Mouse (Mus musculus) central nervous system, embryonic 18 days (tissue): ENCODE measurements around the gene AC170998.1. TPM values are rescaled to one million over a fixed set of nuclear protein-coding genes. Genes with fewer than 3 reads are reported as not detected.

ENCODE experiments used
- polyA plus RNA-seq: library from polyadenylated mRNA; depleted of rRNA; stranded (reverse); fragments of >200 nt; gene quantifications from 2 replicates; pipeline ENCODE4 v1.2.3, GENCODE M21; 2012; rRNA removed

Gene AC170998.1
- 0.56 and 0.62 TPM in 2 replicates for polyA plus RNA-seq

DNA sequence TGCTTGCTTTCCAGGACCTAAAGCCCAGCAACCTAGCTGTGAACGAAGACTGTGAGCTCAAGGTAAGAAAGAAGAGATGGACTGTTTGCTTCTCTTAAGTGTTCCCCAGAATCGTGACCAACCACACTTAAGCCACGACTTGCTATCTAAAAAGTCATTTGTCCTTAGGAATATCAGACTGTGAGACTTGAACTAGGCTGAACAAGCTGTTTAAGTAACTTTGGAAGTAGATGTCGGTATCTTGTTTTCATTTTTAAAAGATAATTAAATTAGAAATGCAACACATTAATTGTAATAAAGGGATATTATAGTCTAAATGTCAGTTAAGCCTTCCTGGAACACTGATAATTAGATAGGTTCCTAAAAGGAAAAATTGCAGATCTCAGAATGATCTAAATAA is at the start of gene AC170998.1:
Gene AC170998.1, plus strand, starts transcription at position 301 of the 400 bp plus-strand sequence.

DNA sequence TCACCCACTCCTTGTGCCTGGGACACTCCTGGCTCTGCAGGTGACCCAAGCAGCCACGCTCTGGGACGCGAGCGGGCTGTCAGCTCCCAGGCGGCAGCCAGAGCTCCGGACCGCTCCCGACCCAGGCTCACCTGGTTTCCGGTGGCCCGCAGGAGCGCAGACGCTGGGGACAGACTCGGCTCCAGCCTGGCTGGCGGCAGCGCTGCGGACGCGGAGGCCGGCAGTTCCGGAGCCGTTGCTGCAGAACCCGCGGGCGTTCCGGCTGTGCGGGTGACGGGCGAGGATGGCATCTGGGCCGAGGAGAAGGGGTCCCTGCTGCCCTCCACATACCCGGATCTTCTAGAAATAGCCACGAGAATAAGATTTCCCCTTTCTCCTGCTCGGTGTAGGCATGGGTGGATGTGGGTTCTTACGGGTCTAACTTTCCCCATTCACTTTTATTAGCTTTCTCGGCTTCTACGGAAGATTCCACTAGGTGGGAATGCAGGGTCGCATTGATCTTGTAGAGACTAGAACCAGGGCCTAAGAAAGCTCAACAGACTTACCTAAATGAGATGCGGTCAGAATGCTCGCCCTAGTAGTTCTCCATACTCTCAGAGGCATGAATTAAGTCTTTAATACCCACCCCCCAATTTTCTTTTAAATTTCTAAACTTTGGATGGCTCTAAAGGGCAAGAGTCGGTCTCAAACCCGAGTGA is 36.1 kb upstream of the AC170998.1 start, which contains the start of gene Slc26a8:
Gene Slc26a8, minus strand, starts transcription at position 648 of the 698 bp plus-strand sequence.

DNA sequence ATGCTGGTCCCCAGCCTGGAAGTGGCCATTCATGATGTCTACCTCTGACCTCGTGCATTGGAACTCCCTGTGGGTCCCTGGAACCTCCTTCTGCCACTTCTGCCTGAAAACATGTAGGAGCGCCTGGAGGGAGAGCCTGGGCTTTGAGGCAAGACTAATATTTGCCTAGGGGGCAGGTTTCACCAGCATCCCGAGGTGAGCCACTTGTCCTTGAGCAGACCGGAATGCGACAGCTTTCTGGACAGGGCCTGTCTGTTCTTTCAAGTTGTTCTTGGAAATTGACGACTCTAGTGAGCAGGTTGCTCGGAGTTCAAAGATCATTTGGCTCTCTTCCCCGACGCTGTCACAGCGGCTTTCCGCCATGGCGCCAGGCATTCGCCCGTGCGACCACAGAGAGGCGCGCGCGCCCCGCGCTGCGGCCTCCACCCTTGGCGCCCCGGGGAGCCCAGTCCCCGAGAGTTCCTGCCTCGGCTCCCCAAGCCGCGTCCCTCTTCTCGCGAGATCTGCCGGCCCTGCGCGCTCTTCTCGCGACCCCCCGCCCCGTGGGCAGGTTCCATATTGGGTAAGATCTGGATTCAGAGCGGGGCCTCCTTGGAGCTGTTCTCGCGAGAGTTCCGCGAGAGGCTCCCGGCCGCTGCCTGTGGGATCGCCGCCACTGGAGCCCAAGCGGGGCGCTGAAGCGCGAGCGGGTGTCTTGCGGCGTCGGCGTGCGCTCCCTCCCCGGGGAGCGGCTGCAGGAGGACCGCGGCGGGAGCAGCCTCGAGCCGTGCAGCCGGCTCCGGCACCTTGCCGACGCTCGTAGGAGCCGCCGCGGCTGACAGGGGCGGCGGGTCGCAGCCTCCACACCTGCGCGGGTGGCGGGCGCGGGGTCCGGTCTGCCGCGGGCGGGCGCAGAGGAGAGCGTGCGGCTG is 34.9 kb upstream of the AC170998.1 start, which contains the start of gene Mapk14:
Gene Mapk14, plus strand, starts transcription at position 554 of the 911 bp plus-strand sequence.

DNA sequence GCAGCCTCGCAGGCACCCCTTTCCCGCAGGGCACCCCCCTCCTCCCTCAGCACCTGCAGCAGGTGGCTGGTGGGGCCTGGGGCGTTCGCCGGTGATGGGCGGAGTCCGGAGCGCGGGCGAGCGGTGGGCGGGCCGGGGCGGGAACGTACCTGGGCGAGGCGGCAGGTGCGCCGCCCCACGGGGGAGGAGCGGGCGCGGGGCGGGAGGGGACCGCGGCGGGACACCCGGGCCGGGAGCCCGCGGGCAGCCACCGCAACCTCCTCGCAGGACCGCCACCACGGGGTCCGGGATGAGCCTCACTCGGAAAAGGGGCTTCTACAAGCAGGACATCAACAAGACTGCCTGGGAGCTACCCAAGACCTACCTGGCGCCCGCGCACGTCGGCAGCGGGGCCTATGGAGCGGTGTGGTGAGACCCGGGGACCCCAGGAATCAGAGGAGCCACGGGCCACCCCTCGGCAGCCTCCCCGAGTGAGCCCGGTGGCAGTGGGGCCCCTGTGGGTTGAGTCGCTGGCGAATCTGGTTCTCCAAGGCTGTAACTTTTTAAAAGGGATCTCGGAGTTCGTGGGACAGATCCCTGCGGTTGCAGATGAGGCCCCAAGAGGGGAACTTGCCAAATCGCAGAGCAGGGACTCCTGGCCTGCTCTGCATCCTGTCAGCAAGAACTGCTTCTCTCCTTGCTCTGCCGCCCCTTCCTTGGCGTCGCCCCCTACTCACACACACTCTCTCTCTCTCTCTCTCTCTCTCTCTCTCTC is 43.4 kb downstream of the AC170998.1 start, which contains the start of gene Mapk13:
Gene Mapk13, plus strand, starts transcription at position 177 of the 754 bp plus-strand sequence.

Other genes starting within 250 kb of the AC170998.1 start
- 32.5 and 34.7 TPM in 2 replicates for gene Fkbp5, start 208.6 kb upstream of the AC170998.1 start, polyA plus RNA-seq
- 0.07 and 0.19 TPM in 2 replicates for gene Armc12, start 195.3 kb upstream of the AC170998.1 start, polyA plus RNA-seq
- gene Clpsl2, start 176.7 kb upstream of the AC170998.1 start, polyA plus RNA-seq: not detected in 2 replicates
- not detected in 2 replicates for gene Clps, start 165.3 kb upstream of the AC170998.1 start, polyA plus RNA-seq
- gene Lhfpl5, start 150.4 kb upstream of the AC170998.1 start, polyA plus RNA-seq: 17.2 and 17.4 TPM in 2 replicates
- gene Srpk1, start 103.4 kb upstream of the AC170998.1 start, polyA plus RNA-seq: 60.2 and 61.1 TPM in 2 replicates
- gene Slc26a8, start 35.9 kb upstream of the AC170998.1 start, polyA plus RNA-seq: 4.1 and 4.5 TPM in 2 replicates
- 65.5 and 67.4 TPM in 2 replicates for gene Mapk14, start 34.8 kb upstream of the AC170998.1 start, polyA plus RNA-seq
- gene Mapk13, start 43.2 kb downstream of the AC170998.1 start, polyA plus RNA-seq: 1.2 and 4.9 TPM in 2 replicates
- gene Brpf3, start 75.0 kb downstream of the AC170998.1 start, polyA plus RNA-seq: 29.1 and 33.9 TPM in 2 replicates
- 0.04 and 0.14 TPM in 2 replicates for gene Pnpla1, start 132.3 kb downstream of the AC170998.1 start, polyA plus RNA-seq
- 2.6 and 2.9 TPM in 2 replicates for gene 4930539E08Rik, start 189.2 kb downstream of the AC170998.1 start, polyA plus RNA-seq
- 0.11 TPM in 1 of 2 replicates, not detected in the other for gene Pxt1, start 217.8 kb downstream of the AC170998.1 start, polyA plus RNA-seq
- 71.8 and 72.3 TPM in 2 replicates for gene Kctd20, start 225.9 kb downstream of the AC170998.1 start, polyA plus RNA-seq